In genomic region chr10:85625170-85625686, GRCm38 (mm10) we compare ENCODE assay signal across 9 mouse cellular contexts.
DNase-seq lines count a peak whose midpoint lies in the region; ATAC-seq lines count a peak whose summit lies in the region.
"Had no signal": no experiment of that assay in that cellular context is flagged by ENCODE, and none has a peak within 500 bp of the region (broad histone marks: within the 10 kb centered on the region; RNA-seq: fewer than 3 reads in every experiment).

No protein-coding gene starts in this region.

- WGBS in neural tube, embryonic 11.5 days = 60% methylated on average over 4 of the region's 4 CpGs
- WGBS in limb, embryonic 11.5 days = 58% methylated on average over 4 of the region's 4 CpGs

- H3K4me2 ChIP-seq in neural tube, embryonic 11.5 days (ENCODE audit: low read depth) = no peak overlapping the region
- H3K4me2 ChIP-seq in limb, embryonic 11.5 days (ENCODE audit: low read depth, severe bottlenecking) = peak overlapping the region; percentile 69; the same call in 1 of the 2 replicates

- H3K9ac ChIP-seq in neural tube, embryonic 11.5 days (ENCODE audit: low read length) = no peak overlapping the region; the same call in 1 of the 2 replicates
- no peak overlapping the region for H3K9ac ChIP-seq in limb, embryonic 11.5 days (ENCODE audit: low read length)

- no peaks in the 10 kb centered on the region for H3K27me3 ChIP-seq in neural tube, embryonic 11.5 days (ENCODE audit: control insufficient read depth, insufficient read depth, low read length)
- no peaks in the 10 kb centered on the region for H3K27me3 ChIP-seq in limb, embryonic 11.5 days (ENCODE audit: control insufficient read depth, insufficient read depth, low read length)

- no peak overlapping the region for H3K27ac ChIP-seq in neural tube, embryonic 11.5 days (ENCODE audit: low read depth, low read length)
- no peak overlapping the region for H3K27ac ChIP-seq in limb, embryonic 11.5 days (replicated peaks; ENCODE audit: low read depth, low read length)

- DNase-seq in cerebellum, postnatal 4 days (ENCODE audit: low spot score in 2 of 2) = no peak
- no peak for DNase-seq in neural tube, embryonic 11.5 days (ENCODE audit: low spot score)
- DNase-seq in neural tube, embryonic 10.5 days (ENCODE audit: extremely low spot score, low spot score) = no peak
- DNase-seq in limb, embryonic 11.5 days (ENCODE audit: low spot score) = no peak
- no peak for DNase-seq in urinary bladder, adult 18-20 months (ENCODE audit: low spot score in 2 of 2)
- DNase-seq in left cerebral cortex, adult 11 months (ENCODE audit: low spot score) = no peak

- no peaks in the 10 kb centered on the region for H3K36me3 ChIP-seq in neural tube, embryonic 11.5 days (ENCODE audit: control insufficient read depth, insufficient read depth, low read length)
- H3K36me3 ChIP-seq in limb, embryonic 11.5 days (ENCODE audit: control insufficient read depth, insufficient read depth, low read length) = no peaks in the 10 kb centered on the region

- 0 out of 2 replicates have a peak overlapping the region, but pooled peaks have one; percentile 30 for H3K4me3 ChIP-seq in neural tube, embryonic 11.5 days (ENCODE audit: low read depth, low read length)
- no peak overlapping the region for H3K4me3 ChIP-seq in limb, embryonic 11.5 days (ENCODE audit: low read depth, low read length)
- H3K4me3 ChIP-seq: myocyte had no signal

- no peaks in the 10 kb centered on the region for H3K4me1 ChIP-seq in neural tube, embryonic 11.5 days (ENCODE audit: control insufficient read depth, insufficient read depth, low read length)
- no peaks in the 10 kb centered on the region for H3K4me1 ChIP-seq in limb, embryonic 11.5 days (ENCODE audit: control insufficient read depth, insufficient read depth, low read length)

- 0 out of 2 replicates have a peak, but pooled peaks have one; percentile 11 for ATAC-seq in cerebellum, adult (ENCODE audit: insufficient number of reproducible peaks, low FRiP score, low TSS enrichment)
- no peak for ATAC-seq in neural tube, embryonic 11.5 days (ENCODE audit: insufficient read depth, low FRiP score, low TSS enrichment)
- ATAC-seq in limb, embryonic 11.5 days (ENCODE audit: insufficient number of reproducible peaks, low FRiP score, low TSS enrichment, low read depth) = no peak
- ATAC-seq in erythroblast, adult 5-6 weeks (replicated peaks; ENCODE audit: low FRiP score, poor library complexity, severe bottlenecking) = no peak

- no peaks in the 10 kb centered on the region for H3K9me3 ChIP-seq in neural tube, embryonic 11.5 days (ENCODE audit: control insufficient read depth, low read length)
- no peaks in the 10 kb centered on the region for H3K9me3 ChIP-seq in limb, embryonic 11.5 days (ENCODE audit: control insufficient read depth, low read length)
